In the genomic region with DNA sequence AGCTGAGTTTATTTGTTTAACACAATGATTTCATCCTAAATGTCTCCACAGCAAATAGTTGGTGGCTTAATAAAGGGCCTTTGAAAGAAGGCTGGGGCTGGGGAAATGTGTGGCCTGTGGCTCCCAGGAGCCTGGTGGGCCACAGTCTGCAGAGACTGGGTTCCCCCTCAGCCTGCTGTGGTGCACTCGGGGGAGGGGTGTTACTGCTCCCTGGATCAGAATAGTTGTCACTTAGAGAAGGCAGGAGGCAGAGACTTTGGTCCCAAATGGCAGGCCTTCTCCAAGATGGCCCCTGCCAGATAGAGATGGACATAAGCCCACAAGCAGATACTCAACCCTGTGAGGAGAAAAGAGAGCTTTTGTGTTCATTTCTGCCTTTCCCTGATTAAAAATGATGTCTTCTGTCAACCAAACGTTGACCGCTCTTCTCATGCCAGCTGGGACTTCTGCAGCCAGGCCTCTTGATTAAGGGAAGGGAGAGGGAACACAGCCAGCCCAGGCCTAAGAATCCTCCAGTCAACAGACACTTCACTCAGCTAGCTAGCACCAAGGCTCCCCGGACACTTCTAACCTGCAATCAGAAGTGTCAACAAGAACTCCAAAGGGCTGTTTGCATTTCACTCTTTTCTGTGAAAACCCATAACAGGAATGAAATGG, we compare ENCODE assay signal across 17 mouse cellular contexts. TPM values are rescaled to one million over a fixed set of nuclear protein-coding genes. Genes with fewer than 3 reads are reported as not detected.
DNase-seq lines count a peak whose midpoint lies in the region; ATAC-seq lines count a peak whose summit lies in the region.
"Had no signal": no experiment of that assay in that cellular context is flagged by ENCODE, and none has a peak within 500 bp of the region (broad histone marks: within the 10 kb centered on the region; RNA-seq: fewer than 3 reads in every experiment).

No protein-coding gene starts in this region.

- peak overlapping the region; percentile 75 for H3K27ac ChIP-seq in hindbrain, embryonic 10.5 days
- H3K27ac ChIP-seq in hindbrain, embryonic 16.5 days (ENCODE audit: low read depth, low read length): no peak overlapping the region
- peak overlapping the region; percentile 75 for H3K27ac ChIP-seq in embryonic facial prominence, embryonic 10.5 days (replicated peaks)
- H3K27ac ChIP-seq: liver, embryonic 14.5 days; macrophage had no signal

- intact Hi-C loops in heart, postnatal 10 days (cut with DNase I): no loop called here

- H3K4me1 ChIP-seq in hindbrain, embryonic 10.5 days (replicated peaks): peaks cover 18% of the 10 kb centered on the region
- peaks cover 3% of the 10 kb centered on the region; the same call in 1 of the 2 replicates for H3K4me1 ChIP-seq in hindbrain, embryonic 16.5 days (ENCODE audit: control insufficient read depth, insufficient read depth, low read depth, low read length)
- peaks cover 27% of the 10 kb centered on the region for H3K4me1 ChIP-seq in embryonic facial prominence, embryonic 10.5 days

- 67% methylated on average over 4 of the region's 4 CpGs for whole genome bisulfite sequencing in hindbrain, embryonic 10.5 days
- WGBS in hindbrain, embryonic 16.5 days: 68% methylated on average over 4 of the region's 4 CpGs
- WGBS in embryonic facial prominence, embryonic 10.5 days: 61% methylated on average over 4 of the region's 4 CpGs

- no peak for DNase-seq in hindbrain, embryonic 10.5 days (ENCODE audit: low spot score)
- peak; percentile 26 for DNase-seq in lung, postnatal 10 days
- no peak for DNase-seq in lung, postnatal 36 days
- DNase-seq in embryonic facial prominence, embryonic 10.5 days (ENCODE audit: low spot score): no peak
- peak; percentile 27 to 35 for DNase-seq in heart, postnatal 10 days
- DNase-seq in right cerebral cortex, postnatal 36 days (ENCODE audit: low spot score in 2 of 2): no peak
- DNase-seq: adrenal gland, postnatal 14 days; cerebellum, adult 8-10 months; gastrocnemius, postnatal 25 days; thymus, postnatal 36 days had no signal

- H3K4me2 ChIP-seq in hindbrain, embryonic 16.5 days (ENCODE audit: low read length): no peak overlapping the region

- no peak overlapping the region for H3K9ac ChIP-seq in hindbrain, embryonic 16.5 days (ENCODE audit: low read depth, low read length)
- H3K9ac ChIP-seq: liver, embryonic 14.5 days had no signal

- no peak overlapping the region for H3K4me3 ChIP-seq in hindbrain, embryonic 10.5 days
- H3K4me3 ChIP-seq in hindbrain, embryonic 16.5 days (ENCODE audit: low read length): no peak overlapping the region
- no peak overlapping the region for H3K4me3 ChIP-seq in embryonic facial prominence, embryonic 10.5 days

- H3K27me3 ChIP-seq in hindbrain, embryonic 10.5 days (ENCODE audit: insufficient read depth, poor library complexity, severe bottlenecking): peaks cover 12% of the 10 kb centered on the region
- H3K27me3 ChIP-seq in hindbrain, embryonic 16.5 days (replicated peaks; ENCODE audit: control insufficient read depth, insufficient read depth, low read length): no peaks in the 10 kb centered on the region
- H3K27me3 ChIP-seq in embryonic facial prominence, embryonic 10.5 days (replicated peaks; ENCODE audit: low read depth, poor library complexity, severe bottlenecking): peaks cover 37% of the 10 kb centered on the region

- H3K36me3 ChIP-seq in hindbrain, embryonic 10.5 days: no peaks in the 10 kb centered on the region
- H3K36me3 ChIP-seq in hindbrain, embryonic 16.5 days (ENCODE audit: control insufficient read depth, insufficient read depth, low read length): no peaks in the 10 kb centered on the region
- no peaks in the 10 kb centered on the region for H3K36me3 ChIP-seq in embryonic facial prominence, embryonic 10.5 days (replicated peaks)

- no peaks in the 10 kb centered on the region for H3K9me3 ChIP-seq in hindbrain, embryonic 10.5 days
- no peaks in the 10 kb centered on the region for H3K9me3 ChIP-seq in hindbrain, embryonic 16.5 days (ENCODE audit: control insufficient read depth, low read length)
- H3K9me3 ChIP-seq in embryonic facial prominence, embryonic 10.5 days: no peaks in the 10 kb centered on the region

- no peak for ATAC-seq in hindbrain, embryonic 16.5 days
- ATAC-seq in erythroid progenitor cell, adult 5-6 weeks (replicated peaks; ENCODE audit: low FRiP score, poor library complexity, severe bottlenecking): no peak
- ATAC-seq: CD4-positive, CD25-positive, alpha-beta regulatory T cell, adult 4 months had no signal

RNA-seq across cellular contexts. Expression of a gene that starts 14.8 kb away (rescaled TPM):
- 1.4 and 1.6 TPM in 2 replicates for polyA plus RNA-seq in hindbrain, embryonic 10.5 days (2016; fragmentation: Nextera tagmentation; extraction: Ambion mirVana)
- 1.0 and 1.3 TPM in 2 replicates for polyA plus RNA-seq in hindbrain, embryonic 16.5 days (2015; fragmentation: Nextera tagmentation; extraction: Ambion mirVana)
- polyA plus RNA-seq in embryonic facial prominence, embryonic 10.5 days (2016; fragmentation: Nextera tagmentation; extraction: Ambion mirVana): 0.79 and 0.88 TPM in 2 replicates
- total RNA-seq in heart, postnatal 10 days (2021): not detected
- total RNA-seq in erythroid progenitor cell, adult 5-6 weeks (2015; ENCODE audit: low replicate concordance): not detected in 2 replicates
- 0.45 TPM in 1 of 2 replicates, not detected in the other for total RNA-seq in erythroid progenitor cell, adult 5-6 weeks (2017; ENCODE audit: low replicate concordance)
- total RNA-seq: adrenal gland, postnatal 14 days; gastrocnemius, postnatal 25 days; layer of hippocampus, postnatal 10 days; left cerebral cortex, postnatal 36 days had no signal
- polyA plus RNA-seq: macrophage had no signal

Comparison
In these comparisons a context has a peak if more than half of its experiments do, and no peak if none do; other contexts are left out.
1. DNase-seq: peak in lung, postnatal 10 days (single experiment) and heart, postnatal 10 days (2 of 2); none in hindbrain, embryonic 10.5 days (single experiment), lung, postnatal 36 days (single experiment), embryonic facial prominence, embryonic 10.5 days (single experiment) and right cerebral cortex, postnatal 36 days (0 of 2).